Mouse (Mus musculus) embryonic fibroblast, embryonic 13.5 days (primary cell): ENCODE results near the gene Jph4. TPM values are rescaled to one million over a fixed set of nuclear protein-coding genes. Genes with fewer than 3 reads are reported as not detected.

Experiments
- H3K27ac ChIP-seq: 2 replicates; pipeline ENCODE4 v1.5.1; 2012; ENCODE audit warnings: low read length, control low read depth, inconsistent platforms; ENCODE audit not compliant: insufficient read depth
- H3K4me1 ChIP-seq: 2 replicates; pipeline ENCODE4 v1.6.1; 2011; ENCODE audit warnings: low read length; ENCODE audit not compliant: control insufficient read depth, insufficient read depth
- H3K4me3 ChIP-seq: 2 replicates; pipeline ENCODE4 v1.5.1; 2011; ENCODE audit warnings: mild to moderate bottlenecking, control low read depth, low read length; ENCODE audit not compliant: insufficient read depth
- CTCF ChIP-seq: IDR thresholded peaks from 2 replicates; pipeline ENCODE4 v1.5.1; 2011; ENCODE audit warnings: mild to moderate bottlenecking, control low read depth, low read length, moderate library complexity, borderline replicate concordance; ENCODE audit not compliant: insufficient read depth
- POLR2A ChIP-seq: IDR thresholded peaks from 2 replicates; pipeline ENCODE4 v1.6.1; 2011; ENCODE audit warnings: low read depth, mild to moderate bottlenecking, control low read depth, low read length, moderate library complexity
- polyA plus RNA-seq: library from polyadenylated mRNA; stranded (reverse); fragments of >200 nt; gene quantifications from 2 replicates; pipeline ENCODE4 v1.2.4, GENCODE M21; 2011; ENCODE audit warnings: low read depth; ENCODE audit not compliant: missing spikeins, insufficient read length

The Jph4 gene
- polyA plus RNA-seq, 1 experiment, result 1.6 TPM

DNA sequence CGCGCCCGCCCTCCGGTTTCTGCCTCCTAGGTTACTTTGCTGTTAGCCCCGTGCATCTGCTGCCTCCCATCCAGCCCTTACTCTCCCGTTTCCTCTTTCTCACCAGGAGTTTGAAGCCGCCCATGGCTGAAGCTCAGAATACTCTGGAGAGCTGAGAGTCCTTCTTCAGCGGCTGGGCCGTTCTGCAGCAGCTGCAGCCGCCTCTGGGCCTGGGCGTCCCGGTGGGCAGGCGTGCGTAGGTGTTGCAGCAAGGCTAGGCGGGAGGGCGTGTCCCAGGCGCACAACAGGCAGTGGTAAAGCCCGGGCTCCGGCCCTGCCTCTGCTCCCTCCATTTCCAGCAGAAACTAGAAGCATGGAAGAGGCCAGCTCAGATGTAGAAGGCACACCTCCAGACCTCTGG, 45.0 kb downstream of the Jph4 start:
- TF ChIP-seq POLR2A, result no peak
- no peak for TF ChIP-seq CTCF
- Histone ChIP-seq H3K4me3 (no peak overlapping the region), H3K4me1 (no peaks in the 10 kb centered on the region), H3K27ac (no peak overlapping the region)

DNA sequence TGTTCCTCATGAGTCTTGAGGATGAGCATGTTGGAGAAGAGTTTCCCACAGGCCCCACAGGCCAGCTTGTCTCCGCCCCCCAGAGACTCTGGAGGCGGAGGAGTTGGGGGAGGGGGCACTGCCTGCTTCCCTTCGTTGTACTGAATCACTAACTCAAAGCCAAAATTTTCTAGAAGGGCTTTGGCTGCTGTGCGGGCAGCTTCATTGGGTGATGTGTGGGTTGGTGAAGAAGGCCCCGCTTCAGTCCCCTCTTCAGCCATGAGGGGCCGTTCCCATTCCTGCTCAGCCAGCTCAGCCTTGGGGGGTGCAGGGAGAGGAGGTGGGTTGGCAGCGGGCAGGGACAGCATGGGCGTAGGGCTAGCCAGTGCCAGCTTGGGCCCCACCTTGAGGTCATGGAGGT, 50.7 kb downstream of the Jph4 start:
- no peak for TF ChIP-seq POLR2A
- H3K4me3 ChIP-seq, result no peak overlapping the region
- no peak overlapping the region for H3K27ac ChIP-seq
- H3K4me1 ChIP-seq, result no peaks in the 10 kb centered on the region

DNA sequence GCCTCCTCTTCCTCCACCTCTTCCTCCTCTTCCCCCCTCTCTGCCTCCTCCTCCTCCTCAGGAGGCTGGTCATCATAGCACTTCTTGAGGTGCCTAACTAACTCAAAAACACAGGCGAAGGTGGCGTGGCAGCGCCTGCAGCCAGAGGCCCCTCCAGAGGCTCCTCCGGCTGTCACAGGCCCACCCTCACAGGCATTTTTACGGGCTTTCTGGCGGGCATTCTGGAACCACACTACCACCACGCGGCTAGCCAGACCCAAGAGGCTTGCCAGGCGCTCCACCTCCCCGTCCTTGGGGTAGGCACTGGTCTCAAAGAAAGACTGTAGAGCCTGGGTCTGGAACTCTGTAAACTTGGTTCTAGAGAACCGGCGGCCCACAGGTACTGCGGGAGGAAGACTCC, 51.3 kb downstream of the Jph4 start:
- no peaks in the 10 kb centered on the region for H3K4me1 ChIP-seq
- TF ChIP-seq CTCF, result no peak
- no peak for TF ChIP-seq POLR2A
- H3K4me3 ChIP-seq, result no peak overlapping the region
- no peak overlapping the region for H3K27ac ChIP-seq

DNA sequence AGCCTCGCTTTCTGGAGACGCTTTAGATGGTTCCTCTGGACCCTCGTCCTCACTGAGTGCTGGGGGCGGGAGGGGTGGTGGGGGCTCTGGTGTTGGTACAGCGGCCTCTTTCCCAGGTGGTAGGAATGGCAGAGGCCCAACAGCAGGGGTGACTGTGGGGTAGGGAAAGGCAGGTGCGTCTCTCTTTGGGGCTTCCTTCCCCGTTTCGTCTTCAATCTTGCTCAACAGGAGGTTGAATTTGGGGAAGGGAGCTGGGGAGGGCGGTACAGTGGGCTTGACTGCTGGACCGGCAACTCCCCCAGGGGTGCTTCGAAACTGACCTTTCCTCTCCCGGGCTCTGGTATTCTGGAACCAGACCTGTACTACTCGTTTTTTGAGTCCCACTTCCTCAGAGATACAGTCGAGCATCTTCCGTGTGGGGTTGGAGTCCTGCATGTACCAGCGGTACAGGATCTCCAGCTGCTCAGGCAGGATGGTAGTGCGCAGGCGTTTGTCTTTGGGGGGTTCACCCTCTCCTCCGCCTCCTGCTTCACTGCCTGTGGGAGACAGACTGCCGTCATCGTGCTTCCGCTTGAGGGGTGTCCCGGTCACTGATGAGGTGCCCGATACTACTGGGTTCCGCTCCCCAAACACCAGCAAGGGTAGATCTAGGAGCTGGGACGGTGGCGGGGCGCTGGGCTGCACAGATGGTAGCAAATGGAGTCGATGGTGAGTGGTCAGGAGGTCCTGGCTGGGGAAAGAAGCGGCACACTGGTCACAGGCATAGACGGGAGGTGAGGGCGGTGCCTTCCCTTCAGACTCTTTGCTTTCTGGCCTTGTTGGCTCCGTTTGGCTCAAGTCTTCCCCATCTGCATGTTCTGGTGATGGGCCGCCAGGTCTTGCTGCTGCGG, 52.0 kb downstream of the Jph4 start:
- no peak for TF ChIP-seq POLR2A
- TF ChIP-seq CTCF, result no peak
- Histone ChIP-seq H3K4me3 (no peak overlapping the region), H3K4me1 (no peaks in the 10 kb centered on the region), H3K27ac (no peak overlapping the region)

DNA sequence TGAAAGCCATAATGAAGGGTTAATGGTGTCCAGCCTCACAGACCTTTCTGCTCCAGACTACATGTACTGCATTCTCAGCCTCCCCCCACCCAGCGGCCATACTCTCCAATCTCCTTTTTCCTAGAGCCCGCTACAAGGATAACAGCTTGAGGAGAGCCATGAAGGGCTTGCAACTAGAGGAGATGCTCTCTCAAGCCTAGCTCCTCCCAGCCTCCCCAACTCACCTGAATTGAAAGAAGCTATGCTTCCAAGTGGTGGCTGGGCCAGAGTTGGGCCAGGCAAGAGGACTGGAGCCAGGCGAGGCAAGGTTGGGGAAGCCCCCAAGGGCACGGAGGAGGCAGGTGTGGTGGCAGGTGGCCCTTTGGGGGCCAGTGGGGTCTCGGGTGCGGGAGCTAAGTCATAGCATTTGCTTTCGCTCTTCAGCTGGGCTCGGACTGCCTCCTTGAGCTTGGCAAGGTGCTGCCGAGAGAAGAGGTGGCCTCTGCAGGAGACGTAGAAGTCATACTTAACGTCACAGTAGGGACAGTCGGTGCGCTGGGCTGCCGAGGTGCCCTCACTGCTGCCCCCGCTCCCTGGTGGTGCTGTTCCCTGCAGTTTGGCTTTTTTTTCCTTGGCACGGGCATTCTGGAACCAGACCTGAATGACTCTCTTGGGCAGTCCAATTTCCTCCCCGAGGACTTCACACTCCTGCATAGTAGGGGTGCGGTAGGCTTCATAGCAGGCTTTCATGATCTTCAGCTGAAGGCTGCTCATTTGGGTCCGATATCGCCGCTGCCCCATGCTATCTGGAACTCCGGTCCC, 53.0 kb downstream of the Jph4 start:
- TF ChIP-seq POLR2A, result no peak
- no peak for TF ChIP-seq CTCF
- no peaks in the 10 kb centered on the region for H3K4me1 ChIP-seq
- H3K27ac ChIP-seq, result no peak overlapping the region
- H3K4me3 ChIP-seq, result no peak overlapping the region

DNA sequence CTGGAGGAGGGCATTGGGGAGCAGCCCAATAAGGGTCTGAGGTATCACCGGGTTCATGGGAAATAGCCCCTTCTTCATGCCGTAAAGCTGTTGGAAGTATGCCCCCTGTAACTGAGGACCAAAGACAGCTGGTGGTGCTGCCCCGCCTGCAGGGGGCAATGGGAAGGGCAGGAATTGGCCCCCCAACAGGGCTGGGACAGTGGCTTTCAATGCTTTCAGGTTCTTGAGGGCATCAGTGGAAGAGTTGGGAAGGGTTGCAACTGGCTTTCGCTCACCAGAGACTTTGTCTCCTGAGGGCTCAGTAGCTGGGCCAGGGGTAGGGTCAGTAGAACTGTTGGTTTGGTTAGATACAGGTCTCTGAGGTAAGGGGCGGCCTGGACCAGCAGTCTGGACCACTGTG, 53.6 kb downstream of the Jph4 start:
- Histone ChIP-seq H3K4me1 (no peaks in the 10 kb centered on the region), H3K27ac (no peak overlapping the region), H3K4me3 (no peak overlapping the region)
- TF ChIP-seq POLR2A (no peak), CTCF (no peak)

DNA sequence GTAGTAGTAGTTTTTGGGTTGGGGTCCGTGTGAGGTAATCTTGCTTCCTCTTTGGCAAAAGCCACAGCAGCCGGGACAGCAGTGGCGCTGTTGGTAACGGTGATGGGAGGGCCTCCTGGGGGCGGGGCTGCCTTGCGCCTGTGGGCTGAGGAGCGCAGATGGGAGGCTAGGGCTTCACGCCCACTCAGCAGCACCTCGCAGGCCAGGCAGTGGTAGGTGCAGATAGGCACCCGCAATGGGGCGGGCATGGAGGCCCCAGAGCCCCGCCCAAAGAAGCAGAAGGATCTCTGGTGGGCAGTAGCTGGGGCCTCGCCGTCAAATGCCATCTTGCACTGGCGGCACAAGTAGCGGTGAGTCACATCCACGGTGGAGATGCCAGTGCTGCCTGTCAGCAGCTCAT, 54.1 kb downstream of the Jph4 start:
- TF ChIP-seq CTCF (no peak), POLR2A (no peak)
- Histone ChIP-seq H3K4me3 (no peak overlapping the region), H3K4me1 (no peaks in the 10 kb centered on the region), H3K27ac (no peak overlapping the region)

DNA sequence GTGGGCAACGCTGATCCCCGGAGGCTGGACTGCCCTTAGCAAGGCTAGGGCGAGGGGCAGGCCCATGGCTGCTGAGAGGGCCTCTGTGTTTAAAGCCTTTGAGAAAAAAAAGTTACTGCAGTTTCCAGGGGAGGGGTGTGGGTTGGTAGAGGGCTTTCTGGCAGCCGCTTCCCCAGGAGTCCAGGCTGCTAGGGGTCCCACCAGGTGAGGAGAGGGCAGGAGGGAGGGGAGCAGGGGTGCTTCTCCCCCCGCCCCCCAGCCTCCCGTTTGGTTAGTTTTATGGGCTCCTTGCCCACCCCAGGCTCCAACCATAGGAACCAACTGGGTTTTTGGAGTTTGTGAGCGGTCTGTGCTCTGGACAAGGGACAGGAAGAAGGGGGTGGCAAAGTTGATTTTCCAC, 54.9 kb downstream of the Jph4 start:
- Histone ChIP-seq H3K4me1 (no peaks in the 10 kb centered on the region), H3K4me3 (no peak overlapping the region), H3K27ac (no peak overlapping the region)
- no peak for TF ChIP-seq CTCF
- no peak for TF ChIP-seq POLR2A

DNA sequence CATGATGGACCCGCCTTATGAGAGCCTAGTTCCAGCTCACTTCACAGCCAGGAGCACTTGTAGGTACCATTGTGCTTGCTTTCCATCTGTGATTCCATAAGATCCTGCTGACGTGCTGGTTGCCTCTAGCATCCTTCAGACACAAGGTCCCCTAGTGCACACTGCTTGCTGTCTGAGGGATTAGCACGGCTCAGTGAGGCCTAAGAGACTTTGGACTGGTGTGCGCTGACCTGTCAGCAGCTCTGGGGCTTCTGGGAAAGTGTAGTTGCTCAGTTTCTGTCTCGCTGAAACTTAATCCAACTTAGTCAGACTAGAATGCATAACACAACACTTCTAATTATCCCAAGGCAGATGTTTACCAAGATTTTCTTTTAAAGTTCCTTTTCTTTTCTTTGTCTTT, 56.8 kb downstream of the Jph4 start:
- H3K4me3 ChIP-seq, result no peak overlapping the region
- TF ChIP-seq POLR2A, result no peak
- TF ChIP-seq CTCF, result no peak
- no peak overlapping the region for H3K27ac ChIP-seq
- no peaks in the 10 kb centered on the region for H3K4me1 ChIP-seq

DNA sequence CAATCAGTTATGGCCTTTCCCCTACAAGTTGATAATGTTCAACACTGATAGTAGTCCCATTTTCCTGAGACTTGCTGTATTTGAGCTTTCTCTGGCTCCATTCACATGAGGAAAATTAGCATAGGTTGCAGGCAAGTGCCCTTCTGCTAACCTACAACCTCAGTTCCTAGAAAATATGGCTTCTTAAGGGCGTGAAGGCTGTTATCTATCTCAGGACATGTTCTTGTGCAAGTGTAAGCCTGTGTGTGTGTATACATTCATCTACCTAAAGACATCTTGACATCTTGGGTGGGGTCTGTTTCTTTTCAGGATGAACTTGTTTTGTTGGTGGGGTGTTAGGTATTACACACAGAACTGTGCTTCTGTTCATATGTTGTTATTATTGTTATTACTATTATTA, 57.7 kb downstream of the Jph4 start:
- no peak overlapping the region for H3K27ac ChIP-seq
- H3K4me1 ChIP-seq, result no peaks in the 10 kb centered on the region
- TF ChIP-seq POLR2A, result no peak
- no peak for TF ChIP-seq CTCF
- no peak overlapping the region for H3K4me3 ChIP-seq

Other genes starting within 250 kb of the Jph4 start
- 5.4 and 6.9 TPM in 2 replicates for gene Homez, start 246.0 kb downstream of the Jph4 start, polyA plus RNA-seq
- gene Ppp1r3e, start 239.4 kb downstream of the Jph4 start, polyA plus RNA-seq, result 8.4 and 10.9 TPM in 2 replicates
- 48.3 and 53.1 TPM in 2 replicates for gene Bcl2l2, start 233.6 kb downstream of the Jph4 start, polyA plus RNA-seq
- not detected in 2 replicates for gene Gm20521, start 233.5 kb downstream of the Jph4 start, polyA plus RNA-seq
- gene Pabpn1, start 224.4 kb downstream of the Jph4 start, polyA plus RNA-seq, result 168 and 172 TPM in 2 replicates
- 17.7 and 20.9 TPM in 2 replicates for gene Slc22a17, start 203.8 kb downstream of the Jph4 start, polyA plus RNA-seq
- gene Efs, start 190.8 kb downstream of the Jph4 start, polyA plus RNA-seq, result 17.5 and 26.9 TPM in 2 replicates
- not detected in 2 replicates for gene Il25, start 184.2 kb downstream of the Jph4 start, polyA plus RNA-seq
- gene Cmtm5, start 180.7 kb downstream of the Jph4 start, polyA plus RNA-seq, result not detected in 2 replicates
- gene Myh6, start 150.0 kb downstream of the Jph4 start, polyA plus RNA-seq, result 1.0 TPM in 1 of 2 replicates, not detected in the other
- not detected in 2 replicates for gene Gm17428, start 140.0 kb downstream of the Jph4 start, polyA plus RNA-seq
- not detected in 2 replicates for gene Myh7, start 122.3 kb downstream of the Jph4 start, polyA plus RNA-seq
- gene Ngdn, start 101.5 kb downstream of the Jph4 start, polyA plus RNA-seq, result 32.8 and 37.7 TPM in 2 replicates
- 1.9 and 3.5 TPM in 2 replicates for gene Zfhx2, start 24.6 kb downstream of the Jph4 start, polyA plus RNA-seq
- 13.1 and 17.1 TPM in 2 replicates for gene Thtpa, start 22.2 kb downstream of the Jph4 start, polyA plus RNA-seq
- gene Ap1g2, start 10.3 kb downstream of the Jph4 start, polyA plus RNA-seq, result 6.7 and 10.0 TPM in 2 replicates
- gene Dhrs2, start 105.1 kb upstream of the Jph4 start, polyA plus RNA-seq, result not detected in 2 replicates